Mouse (Mus musculus) embryonic facial prominence, embryonic 12.5 days (tissue): Measurements from ENCODE around the gene Strip2. TPM values are rescaled to one million over a fixed set of nuclear protein-coding genes. Genes with fewer than 3 reads are reported as not detected.
A peak's percentile ranks its signal among the peaks of the same experiment; 100 is the strongest.

Experiments
- ATAC-seq: fragments of 200-750 bp; cut with Nextera tagmentation; 2 replicates; pipeline ENCODE4 v1.8.0; 2017; ENCODE audit not compliant: insufficient number of reproducible peaks, insufficient read depth, low FRiP score, low TSS enrichment
- H3K27ac ChIP-seq: fragments of 300-500 bp; sonication (generic); 2 replicates; pipeline ENCODE4 v1.5.1; 2016; ENCODE audit warnings: mild to moderate bottlenecking
- H3K27me3 ChIP-seq: fragments of 300-500 bp; sonication (generic); 2 replicates; pipeline ENCODE4 v1.6.1; 2016; ENCODE audit warnings: mild to moderate bottlenecking, moderate library complexity
- H3K36me3 ChIP-seq: fragments of 300-500 bp; sonication (generic); 2 replicates; pipeline ENCODE4 v1.6.1; 2016; ENCODE audit warnings: mild to moderate bottlenecking
- H3K4me1 ChIP-seq: fragments of 300-500 bp; sonication (generic); 2 replicates; pipeline ENCODE4 v1.6.1; 2016
- H3K4me2 ChIP-seq: fragments of 300-500 bp; sonication (generic); replicated peaks from 2 replicates; pipeline ENCODE4 v1.6.1; 2016; ENCODE audit warnings: mild to moderate bottlenecking, moderate library complexity
- H3K4me3 ChIP-seq: fragments of 300-500 bp; sonication (generic); 2 replicates; pipeline ENCODE4 v1.5.1; 2016; ENCODE audit warnings: mild to moderate bottlenecking
- H3K9ac ChIP-seq: fragments of 300-500 bp; sonication (generic); 2 replicates; pipeline ENCODE4 v1.6.1; 2016; ENCODE audit warnings: mild to moderate bottlenecking, moderate library complexity
- H3K9me3 ChIP-seq: fragments of 300-500 bp; sonication (generic); 2 replicates; pipeline ENCODE4 v1.6.1; 2016; ENCODE audit warnings: mild to moderate bottlenecking, moderate library complexity
- WGBS: fragments of 180-500 bp; shearing (Covaris S2); methylation state at CpG from one replicate; pipeline ENCODE4 v1.1.7; 2016; 5-methylcytosine and 5-hydroxymethylcytosine counted together
- polyA plus RNA-seq: library from polyadenylated mRNA; unstranded; fragments of >200 nt; fragmentation: Nextera tagmentation; extraction: Ambion mirVana; gene quantifications from 2 replicates; pipeline ENCODE4 v1.2.1, GENCODE M21; 2016

Gene Strip2
- polyA plus RNA-seq, 1 experiment from 2014 or later: 1.0 TPM

- no peak overlapping the region for H3K27ac ChIP-seq
- no peaks in the 10 kb centered on the region for H3K27me3 ChIP-seq
- H3K9ac ChIP-seq: no peak overlapping the region
- no peaks in the 10 kb centered on the region for H3K4me1 ChIP-seq
- no peak overlapping the region for H3K4me2 ChIP-seq
- no peaks in the 10 kb centered on the region for H3K9me3 ChIP-seq
- H3K36me3 ChIP-seq: peaks cover 19% of the 10 kb centered on the region
- no peak for ATAC-seq
- no peak overlapping the region for H3K4me3 ChIP-seq
- 71% methylated on average over 2 of the region's 2 CpGs for WGBS
These were observed 14.6 kb upstream of the Strip2 start for GRCm38 (mm10) chr6:29902256-29902655.

- Histone ChIP-seq H3K27me3 (no peaks in the 10 kb centered on the region), H3K36me3 (peaks cover 17% of the 10 kb centered on the region; the same call in 1 of the 2 replicates), H3K27ac (no peak overlapping the region), H3K4me1 (no peaks in the 10 kb centered on the region), H3K9me3 (no peaks in the 10 kb centered on the region), H3K4me2 (no peak overlapping the region), H3K4me3 (no peak overlapping the region), H3K9ac (no peak overlapping the region)
- ATAC-seq: no peak
- WGBS: 87% methylated on average over 3 of the region's 3 CpGs
These were observed 13.4 kb upstream of the Strip2 start for GRCm38 (mm10) chr6:29903343-29903914.

GRCm38 (mm10) chr6:29904281-29904680, 12.5 kb upstream of the Strip2 start:
- H3K9ac ChIP-seq: no peak overlapping the region
- 84% methylated on average over 3 of the region's 3 CpGs for WGBS
- H3K4me2 ChIP-seq: no peak overlapping the region

GRCm38 (mm10) chr6:29910631-29911030, 6.2 kb upstream of the Strip2 start:
- WGBS: 97% methylated on average over 3 of the region's 3 CpGs
- Histone ChIP-seq H3K27ac (no peak overlapping the region), H3K4me1 (no peaks in the 10 kb centered on the region), H3K9ac (no peak overlapping the region), H3K36me3 (0 out of 2 replicates have a peak, but pooled peaks cover 10% of the 10 kb centered on the region), H3K4me3 (no peak overlapping the region), H3K4me2 (no peak overlapping the region), H3K9me3 (no peaks in the 10 kb centered on the region), H3K27me3 (peaks cover 4% of the 10 kb centered on the region; the same call in 1 of the 2 replicates)
- no peak for ATAC-seq

More at GRCm38 (mm10) chr6:29904281-29904680, 12.5 kb upstream of the Strip2 start:
- Histone ChIP-seq H3K4me1 (no peaks in the 10 kb centered on the region), H3K4me3 (no peak overlapping the region), H3K27me3 (no peaks in the 10 kb centered on the region), H3K36me3 (peaks cover 17% of the 10 kb centered on the region; the same call in 1 of the 2 replicates), H3K9me3 (no peaks in the 10 kb centered on the region), H3K27ac (no peak overlapping the region)
- no peak for ATAC-seq

GRCm38 (mm10) chr6:29913673-29914072, 3.1 kb upstream of the Strip2 start:
- Histone ChIP-seq H3K9me3 (no peaks in the 10 kb centered on the region), H3K4me1 (0 out of 2 replicates have a peak, but pooled peaks cover 3% of the 10 kb centered on the region), H3K27ac (no peak overlapping the region), H3K4me2 (no peak overlapping the region), H3K9ac (no peak overlapping the region), H3K36me3 (no peaks in the 10 kb centered on the region), H3K4me3 (no peak overlapping the region), H3K27me3 (peaks cover 18% of the 10 kb centered on the region)
- 7% methylated on average over 1 of the region's 1 CpGs for WGBS
- ATAC-seq: no peak

- H3K27me3 ChIP-seq: peaks cover 18% of the 10 kb centered on the region
- no peak overlapping the region for H3K9ac ChIP-seq
- no peaks in the 10 kb centered on the region for H3K9me3 ChIP-seq
- ATAC-seq: no peak
- H3K27ac ChIP-seq: no peak overlapping the region
- H3K4me2 ChIP-seq: no peak overlapping the region
- H3K4me1 ChIP-seq: 0 out of 2 replicates have a peak, but pooled peaks cover 3% of the 10 kb centered on the region
- H3K4me3 ChIP-seq: no peak overlapping the region
- H3K36me3 ChIP-seq: no peaks in the 10 kb centered on the region
These were observed 2.7 kb upstream of the Strip2 start for GRCm38 (mm10) chr6:29914136-29914535.

GRCm38 (mm10) chr6:29915836-29916235, 976 bp upstream of the Strip2 start:
- 34% methylated on average over 9 of the region's 9 CpGs for WGBS
- no peak overlapping the region for H3K27ac ChIP-seq
- 0 out of 2 replicates have a peak, but pooled peaks cover 3% of the 10 kb centered on the region for H3K4me1 ChIP-seq
- H3K27me3 ChIP-seq: peaks cover 18% of the 10 kb centered on the region
- H3K36me3 ChIP-seq: no peaks in the 10 kb centered on the region
- no peak for ATAC-seq
- no peak overlapping the region for H3K9ac ChIP-seq
- no peaks in the 10 kb centered on the region for H3K9me3 ChIP-seq
- H3K4me3 ChIP-seq: no peak overlapping the region
- H3K4me2 ChIP-seq: peak overlapping the region; percentile 92; the same call in 1 of the 2 replicates

- WGBS: under 1% methylated on average over 21 of the region's 21 CpGs
- Histone ChIP-seq H3K27ac (no peak overlapping the region), H3K4me3 (peak overlapping the region; percentile 68), H3K27me3 (peaks cover 18% of the 10 kb centered on the region), H3K4me2 (peak overlapping the region; percentile 92), H3K9me3 (no peaks in the 10 kb centered on the region), H3K9ac (peak overlapping the region; percentile 53), H3K36me3 (no peaks in the 10 kb centered on the region), H3K4me1 (0 out of 2 replicates have a peak, but pooled peaks cover 3% of the 10 kb centered on the region)
- peak; percentile 75 for ATAC-seq
These were observed 540 bp downstream of the Strip2 start for GRCm38 (mm10) chr6:29917383-29917720.

GRCm38 (mm10) chr6:29917947-29918346, 1.1 kb downstream of the Strip2 start:
- Histone ChIP-seq H3K9me3 (no peaks in the 10 kb centered on the region), H3K9ac (no peak overlapping the region), H3K4me1 (0 out of 2 replicates have a peak, but pooled peaks cover 3% of the 10 kb centered on the region), H3K4me3 (no peak overlapping the region), H3K4me2 (peak overlapping the region; percentile 92), H3K27ac (no peak overlapping the region), H3K36me3 (no peaks in the 10 kb centered on the region), H3K27me3 (peaks cover 18% of the 10 kb centered on the region)
- WGBS: 25% methylated on average over 4 of the region's 4 CpGs
- no peak for ATAC-seq

- no peak overlapping the region for H3K27ac ChIP-seq
- no peaks in the 10 kb centered on the region for H3K4me1 ChIP-seq
- H3K4me2 ChIP-seq: no peak overlapping the region
- H3K4me3 ChIP-seq: no peak overlapping the region
- H3K9me3 ChIP-seq: no peaks in the 10 kb centered on the region
- no peaks in the 10 kb centered on the region for H3K36me3 ChIP-seq
- WGBS: 73% methylated on average over 4 of the region's 4 CpGs
- H3K9ac ChIP-seq: no peak overlapping the region
- H3K27me3 ChIP-seq: no peaks in the 10 kb centered on the region; the same call in 1 of the 2 replicates
- no peak for ATAC-seq
These were observed 6.7 kb downstream of the Strip2 start for GRCm38 (mm10) chr6:29923501-29923900.

- no peaks in the 10 kb centered on the region; the same call in 1 of the 2 replicates for H3K27me3 ChIP-seq
These were observed 8.9 kb downstream of the Strip2 start for GRCm38 (mm10) chr6:29925594-29926219.

GRCm38 (mm10) chr6:29930087-29930486, 13.3 kb downstream of the Strip2 start:
- no peak overlapping the region for H3K9ac ChIP-seq
- H3K36me3 ChIP-seq: no peaks in the 10 kb centered on the region
- H3K9me3 ChIP-seq: no peaks in the 10 kb centered on the region
- H3K4me1 ChIP-seq: no peaks in the 10 kb centered on the region
- H3K27ac ChIP-seq: no peak overlapping the region
- no peaks in the 10 kb centered on the region for H3K27me3 ChIP-seq
- no peak overlapping the region for H3K4me3 ChIP-seq
- H3K4me2 ChIP-seq: no peak overlapping the region
- no peak for ATAC-seq

More at GRCm38 (mm10) chr6:29925594-29926219, 8.9 kb downstream of the Strip2 start:
- H3K4me1 ChIP-seq: no peaks in the 10 kb centered on the region
- H3K9ac ChIP-seq: no peak overlapping the region
- ATAC-seq: no peak
- H3K27ac ChIP-seq: no peak overlapping the region
- H3K4me3 ChIP-seq: no peak overlapping the region
- H3K9me3 ChIP-seq: no peaks in the 10 kb centered on the region
- 73% methylated on average over 6 of the region's 6 CpGs for WGBS
- H3K4me2 ChIP-seq: no peak overlapping the region
- H3K36me3 ChIP-seq: no peaks in the 10 kb centered on the region
